Mouse (Mus musculus): ENCODE data around the gene Lsmem1. TPM values are rescaled to one million over a fixed set of nuclear protein-coding genes. Genes with fewer than 3 reads are reported as not detected.
"Not testable (repeated sequence)": the region's sequence is repeated elsewhere in the genome, so short reads cannot be mapped to it uniquely, and the experiment has no call there.

Gene Lsmem1
- total and polyA plus RNA-seq, 3 experiments, result not detected

GRCm38 (mm10) chr12:40176158-40176557, 23.1 kb downstream of the Lsmem1 start:
- in situ Hi-C loops (cut with MboI; ENCODE audit: low pct_ligation_motif_present, low pct_unique_long_range_greater_than_20kb, low sequenced_read_pairs), result loop anchor here (5.0 kb wide), 1 partner anchor 651 kb away; no protein-coding TSS in a partner anchor
- no peak overlapping the region for H3K4me3 ChIP-seq (replicated peaks in 1 of 3; ENCODE audit: low read depth in 2 of 3, low read length in 2 of 3, poor library complexity in 1 of 3)
- DNase-seq (ENCODE audit: extremely low read depth), result no peak
- H3K9me3 ChIP-seq (replicated peaks; ENCODE audit: low read length), result peaks cover 1% of the 10 kb centered on the region
- H3K36me3 ChIP-seq (replicated peaks in 1 of 2; ENCODE audit: control insufficient read depth in 1 of 2, insufficient read depth in 1 of 2, low read length in 1 of 2), result no peaks in the 10 kb centered on the region
- H3K9ac ChIP-seq (ENCODE audit: insufficient read depth, low read depth), result no peak overlapping the region
- H3K27ac ChIP-seq (ENCODE audit: insufficient read depth, low read depth), result no peak overlapping the region
- H3K27me3 ChIP-seq (replicated peaks), result no peaks in the 10 kb centered on the region
- TF ChIP-seq ETS1 (conservative IDR thresholded peaks at IDR 0.05; ENCODE audit: low read depth, low read length), result no peak
- TF ChIP-seq JUN (IDR thresholded peaks at IDR 0.05; ENCODE audit: insufficient read depth, low read depth, low read length), result no peak
- TF ChIP-seq KAT2A (IDR thresholded peaks at IDR 0.05; ENCODE audit: insufficient replicate concordance, low read length), result no peak
- no peak for TF ChIP-seq MAFK (IDR thresholded peaks at IDR 0.05; ENCODE audit: insufficient replicate concordance, low read length)
- TF ChIP-seq RCOR1 (conservative IDR thresholded peaks at IDR 0.05; ENCODE audit: low read depth, low read length), result no peak
- TF ChIP-seq HCFC1 (IDR thresholded peaks at IDR 0.05; ENCODE audit: low read depth, low read length), result no peak
- no peak for TF ChIP-seq MAZ (IDR thresholded peaks at IDR 0.05; ENCODE audit: low read depth, low read length)
- TF ChIP-seq SIN3A (IDR thresholded peaks at IDR 0.05; ENCODE audit: low read length), result no peak
- TF ChIP-seq ZC3H11A (IDR thresholded peaks at IDR 0.05; ENCODE audit: low read depth, low read length), result no peak
- no peak for TF ChIP-seq MXI1 (IDR thresholded peaks at IDR 0.05; ENCODE audit: low read depth, low read length)
- no peaks in the 10 kb centered on the region for H3K79me2 ChIP-seq (replicated peaks; ENCODE audit: control insufficient read depth, extremely low read depth, insufficient read depth, poor library complexity, severe bottlenecking)
- H3K4me2 ChIP-seq (ENCODE audit: insufficient read depth, low read depth, poor library complexity, severe bottlenecking), result no peak overlapping the region
- dilution Hi-C loops (cut with MboI; ENCODE audit: extremely low pct_ligation_motif_present, extremely low pct_unique_long_range_greater_than_20kb, low sequenced_read_pairs), result no loop called here
- no peaks in the 10 kb centered on the region for H3K4me1 ChIP-seq (ENCODE audit: control insufficient read depth in 1 of 2, insufficient read depth in 2 of 2)

- dilution Hi-C loops (cut with MboI; ENCODE audit: extremely low pct_ligation_motif_present, extremely low pct_unique_long_range_greater_than_20kb, low sequenced_read_pairs); H3K4me1 ChIP-seq (ENCODE audit: control insufficient read depth in 1 of 2, insufficient read depth in 2 of 2); H3K27me3 ChIP-seq (replicated peaks); H3K79me2 ChIP-seq (replicated peaks; ENCODE audit: control insufficient read depth, extremely low read depth, insufficient read depth, poor library complexity, severe bottlenecking); H3K9me3 ChIP-seq (replicated peaks; ENCODE audit: low read length); DNase-seq (ENCODE audit: extremely low read depth); H3K4me3 ChIP-seq (replicated peaks in 1 of 3; ENCODE audit: low read depth in 2 of 3, low read length in 2 of 3, poor library complexity in 1 of 3); H3K27ac ChIP-seq (ENCODE audit: insufficient read depth, low read depth); H3K36me3 ChIP-seq (replicated peaks in 1 of 2; ENCODE audit: control insufficient read depth in 1 of 2, insufficient read depth in 1 of 2, low read length in 1 of 2); H3K9ac ChIP-seq (ENCODE audit: insufficient read depth, low read depth); H3K4me2 ChIP-seq (ENCODE audit: insufficient read depth, low read depth, poor library complexity, severe bottlenecking): not testable (repeated sequence)
- in situ Hi-C loops (cut with MboI; ENCODE audit: low pct_ligation_motif_present, low pct_unique_long_range_greater_than_20kb, low sequenced_read_pairs), result loop anchor here (5.0 kb wide), 1 partner anchor 652 kb away; no protein-coding TSS in a partner anchor
Observed at GRCm38 (mm10) chr12:40175171-40175570, 24.1 kb downstream of the Lsmem1 start.

DNA sequence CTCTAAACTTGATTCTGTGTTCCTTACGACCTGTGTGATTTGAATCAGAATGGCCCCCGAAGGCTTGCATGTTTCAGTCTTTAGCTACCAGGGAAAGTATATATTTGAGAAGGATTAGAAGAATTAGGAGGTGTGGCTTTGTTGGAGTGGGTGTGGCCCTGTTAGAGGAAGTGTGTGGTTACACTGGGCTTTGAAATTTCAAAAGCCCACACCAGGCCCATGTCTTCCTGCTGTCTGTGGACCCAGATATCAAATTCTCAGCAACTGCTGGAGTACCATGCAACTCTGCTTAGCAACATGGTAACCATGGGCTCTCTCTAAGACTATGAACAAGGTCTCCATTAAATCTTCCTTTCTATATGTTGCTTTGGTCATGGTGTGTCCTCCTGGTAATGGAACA, 27.7 kb downstream of the Lsmem1 start:
- dilution Hi-C loops (cut with MboI; ENCODE audit: extremely low pct_ligation_motif_present, extremely low pct_unique_long_range_greater_than_20kb, low sequenced_read_pairs), result no loop called here
- H3K27ac ChIP-seq (ENCODE audit: insufficient read depth, low read depth), result no peak overlapping the region

More for the DNA sequence above, 27.7 kb downstream of the Lsmem1 start:
- Histone ChIP-seq H3K9ac (ENCODE audit: insufficient read depth, low read depth) (no peak overlapping the region), H3K36me3 (replicated peaks in 1 of 2; ENCODE audit: control insufficient read depth in 1 of 2, insufficient read depth in 1 of 2, low read length in 1 of 2) (no peaks in the 10 kb centered on the region), H3K4me3 (replicated peaks in 1 of 3; ENCODE audit: low read depth in 2 of 3, low read length in 2 of 3, poor library complexity in 1 of 3) (no peak overlapping the region), H3K79me2 (replicated peaks; ENCODE audit: control insufficient read depth, extremely low read depth, insufficient read depth, poor library complexity, severe bottlenecking) (no peaks in the 10 kb centered on the region), H3K9me3 (replicated peaks; ENCODE audit: low read length) (no peaks in the 10 kb centered on the region), H3K4me1 (ENCODE audit: control insufficient read depth in 1 of 2, insufficient read depth in 2 of 2) (peaks cover 0 to 1% of the 10 kb centered on the region in 2 experiments; a peak in 1 of 4 replicates), H3K4me2 (ENCODE audit: insufficient read depth, low read depth, poor library complexity, severe bottlenecking) (no peak overlapping the region), H3K27me3 (replicated peaks) (no peaks in the 10 kb centered on the region)
- TF ChIP-seq SIN3A (IDR thresholded peaks at IDR 0.05; ENCODE audit: low read length) (no peak), MYC (IDR thresholded peaks at IDR 0.05; ENCODE audit: low read depth, low read length) (no peak), MAX (IDR thresholded peaks at IDR 0.05; ENCODE audit: low read length) (no peak), ELF1 (IDR thresholded peaks at IDR 0.05; ENCODE audit: low read depth, low read length) (no peak), RAD21 (IDR thresholded peaks at IDR 0.05; ENCODE audit: low read depth, low read length) (no peak), NELFE (IDR thresholded peaks at IDR 0.05; ENCODE audit: low read depth, low read length) (no peak), E2F4 (IDR thresholded peaks at IDR 0.05; ENCODE audit: insufficient replicate concordance, low read depth, low read length) (no peak)
- in situ Hi-C loops (cut with MboI; ENCODE audit: low pct_ligation_motif_present, low pct_unique_long_range_greater_than_20kb, low sequenced_read_pairs), result loop anchor here (25.0 kb wide), 1 partner anchor 659 kb away; no protein-coding TSS in a partner anchor
- DNase-seq (ENCODE audit: extremely low read depth), result peak; percentile 15
